Mouse (Mus musculus) adrenal gland, postnatal 10 days (tissue): ENCODE data around the gene Adipoq. TPM values are rescaled to one million over a fixed set of nuclear protein-coding genes. Genes with fewer than 3 reads are reported as not detected.
A peak's percentile ranks its signal among the peaks of the same experiment; 100 is the strongest.
"Not testable (repeated sequence)": the region's sequence is repeated elsewhere in the genome, so short reads cannot be mapped to it uniquely, and the experiment has no call there.

ENCODE experiments used
- DNase-seq: peaks from one replicate; pipeline ENCODE4 v3.0.0; 2021; ENCODE audit warnings: mixed read lengths
- total RNA-seq, 2 experiments: library from RNA; stranded (reverse); gene quantifications; 2 replicates each; pipeline ENCODE4 v1.2.3; 2021

Gene Adipoq
- total RNA-seq, 2 experiments from 2014 or later, result 387 to 442 TPM

- DNase-seq, result no peak
Measured at GRCm38 (mm10) chr16:23162116-23162515, 15.8 kb downstream of the Adipoq start.

GRCm38 (mm10) chr16:23164443-23164842, 18.1 kb downstream of the Adipoq start:
- DNase-seq, result no peak

- no peak for DNase-seq
Measured at GRCm38 (mm10) chr16:23165441-23165840, 19.1 kb downstream of the Adipoq start.

GRCm38 (mm10) chr16:23166646-23167045, 20.3 kb downstream of the Adipoq start:
- no peak for DNase-seq

- DNase-seq, result peak; percentile 50
Measured at GRCm38 (mm10) chr16:23167079-23167478, 20.7 kb downstream of the Adipoq start.

- no peak for DNase-seq
Measured at GRCm38 (mm10) chr16:23170813-23171212, 24.5 kb downstream of the Adipoq start.

GRCm38 (mm10) chr16:23173904-23174303, 27.6 kb downstream of the Adipoq start:
- DNase-seq, result no peak

GRCm38 (mm10) chr16:23174855-23175254, 28.5 kb downstream of the Adipoq start:
- no peak for DNase-seq

- DNase-seq, result no peak
Measured at GRCm38 (mm10) chr16:23175956-23176355, 29.6 kb downstream of the Adipoq start.

- DNase-seq, result no peak
Measured at GRCm38 (mm10) chr16:23177856-23178255, 31.5 kb downstream of the Adipoq start.

- peak; percentile 18 for DNase-seq
Measured at GRCm38 (mm10) chr16:23178796-23179195, 32.5 kb downstream of the Adipoq start.

GRCm38 (mm10) chr16:23179436-23179835, 33.1 kb downstream of the Adipoq start:
- DNase-seq, result not testable (repeated sequence)

- DNase-seq, result no peak
Measured at GRCm38 (mm10) chr16:23181054-23181453, 34.7 kb downstream of the Adipoq start.

- DNase-seq, result no peak
Measured at GRCm38 (mm10) chr16:23181487-23181886, 35.2 kb downstream of the Adipoq start.

GRCm38 (mm10) chr16:23181942-23182597, 35.7 kb downstream of the Adipoq start:
- no peak for DNase-seq

- DNase-seq, result no peak
Measured at GRCm38 (mm10) chr16:23185824-23186223, 39.5 kb downstream of the Adipoq start.

GRCm38 (mm10) chr16:23186418-23186817, 40.1 kb downstream of the Adipoq start:
- no peak for DNase-seq

- no peak for DNase-seq
Measured at GRCm38 (mm10) chr16:23187983-23188382, 41.6 kb downstream of the Adipoq start.

- no peak for DNase-seq
Measured at GRCm38 (mm10) chr16:23189612-23190011, 43.3 kb downstream of the Adipoq start.

GRCm38 (mm10) chr16:23191560-23192242, 45.4 kb downstream of the Adipoq start:
- DNase-seq, result no peak

- no peak for DNase-seq
Measured at GRCm38 (mm10) chr16:23195618-23196017, 49.3 kb downstream of the Adipoq start.

GRCm38 (mm10) chr16:23196296-23196695, 50.0 kb downstream of the Adipoq start:
- DNase-seq, result no peak

GRCm38 (mm10) chr16:23196791-23197190, 50.5 kb downstream of the Adipoq start:
- DNase-seq, result no peak

GRCm38 (mm10) chr16:23201498-23201897, 55.2 kb downstream of the Adipoq start:
- DNase-seq, result no peak
